Mouse (Mus musculus): ENCODE measurements around the gene Rab14.

DNA sequence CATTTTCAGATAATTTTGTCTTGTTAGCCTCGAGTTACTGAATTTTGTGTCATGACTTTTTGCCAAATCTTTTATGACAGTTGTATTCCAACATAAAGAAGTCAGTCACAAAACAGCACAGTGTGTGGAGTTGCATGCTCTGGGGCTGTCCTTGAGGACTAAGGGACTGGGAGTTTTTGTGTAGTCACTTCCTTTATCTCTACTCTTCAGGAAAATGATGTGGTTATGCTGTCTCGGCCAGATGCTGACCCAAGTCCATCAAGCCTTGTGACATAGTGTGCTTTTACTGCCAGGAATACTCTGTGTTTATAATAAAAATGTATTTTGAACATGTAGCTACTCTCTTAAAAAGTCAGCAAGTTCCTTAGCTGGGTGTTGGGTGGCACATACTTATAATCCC lies 43.9 kb downstream of the Rab14 start:
- TF ChIP-seq CTCF (IDR thresholded peaks at IDR 0.05; ENCODE audit: extremely low read depth, insufficient read depth, low read length): no peak
- no peak for TF ChIP-seq POLR2A (IDR thresholded peaks at IDR 0.05; ENCODE audit: extremely low read depth, insufficient read depth, low read length)
